13 mouse cellular contexts compared by ENCODE assay signal in genomic region chr8:94872576-94872975, GRCm38 (mm10). TPM values are rescaled to one million over a fixed set of nuclear protein-coding genes. Genes with fewer than 3 reads are reported as not detected.
DNase-seq lines count a peak whose midpoint lies in the region; ATAC-seq lines count a peak whose summit lies in the region.
"Had no signal": no experiment of that assay in that cellular context is flagged by ENCODE, and none has a peak within 500 bp of the region (broad histone marks: within the 10 kb centered on the region; RNA-seq: fewer than 3 reads in every experiment).

No protein-coding gene starts in this region.

- no peak for DNase-seq in hindbrain, embryonic 10.5 days (ENCODE audit: low spot score)
- no peak for DNase-seq in forebrain, embryonic 14.5 days (ENCODE audit: low spot score)
- no peak for DNase-seq in gastrocnemius, adult 18-20 months (ENCODE audit: low spot score)
- DNase-seq in natural killer cell, adult 2 months (ENCODE audit: low spot score in 2 of 2), result no peak
- DNase-seq: cerebellum, adult 8-10 months; gastrocnemius, postnatal 14 days had no signal

- no peak overlapping the region for H3K4me2 ChIP-seq in hindbrain, embryonic 16.5 days (ENCODE audit: low read length)
- H3K4me2 ChIP-seq in forebrain, embryonic 14.5 days (ENCODE audit: low read length), result no peak overlapping the region
- H3K4me2 ChIP-seq in limb, embryonic 13.5 days (replicated peaks), result peak overlapping the region; percentile 82
- H3K4me2 ChIP-seq: limb, embryonic 15.5 days had no signal

- H3K4me1 ChIP-seq in erythroblast, embryonic 14.5 days (ENCODE audit: control insufficient read depth), result peaks cover 82% of the 10 kb centered on the region
- H3K4me1 ChIP-seq in hindbrain, embryonic 10.5 days (replicated peaks), result peaks cover 79% of the 10 kb centered on the region
- H3K4me1 ChIP-seq in hindbrain, embryonic 16.5 days (ENCODE audit: control insufficient read depth, insufficient read depth, low read depth, low read length), result peaks cover 57% of the 10 kb centered on the region
- peaks cover 50% of the 10 kb centered on the region for H3K4me1 ChIP-seq in forebrain, embryonic 14.5 days (ENCODE audit: control insufficient read depth, insufficient read depth, low read length)
- peaks cover 59% of the 10 kb centered on the region for H3K4me1 ChIP-seq in limb, embryonic 13.5 days

- peaks cover 66% of the 10 kb centered on the region for H3K36me3 ChIP-seq in erythroblast, embryonic 14.5 days (ENCODE audit: control insufficient read depth)
- H3K36me3 ChIP-seq in hindbrain, embryonic 10.5 days, result 0 out of 2 replicates have a peak, but pooled peaks cover 8% of the 10 kb centered on the region
- H3K36me3 ChIP-seq in hindbrain, embryonic 16.5 days (ENCODE audit: control insufficient read depth, insufficient read depth, low read length), result 0 out of 2 replicates have a peak, but pooled peaks cover under 1% of the 10 kb centered on the region
- H3K36me3 ChIP-seq in forebrain, embryonic 14.5 days (ENCODE audit: control insufficient read depth, insufficient read depth, low read length), result no peaks in the 10 kb centered on the region
- H3K36me3 ChIP-seq in limb, embryonic 13.5 days, result peaks cover 5% of the 10 kb centered on the region
- H3K36me3 ChIP-seq: embryonic facial prominence, embryonic 12.5 days had no signal

- peaks cover 56% of the 10 kb centered on the region for H3K27me3 ChIP-seq in erythroblast, embryonic 14.5 days (ENCODE audit: control insufficient read depth)
- H3K27me3 ChIP-seq in hindbrain, embryonic 10.5 days (ENCODE audit: insufficient read depth, poor library complexity, severe bottlenecking), result peaks cover 73% of the 10 kb centered on the region
- peaks cover 10% of the 10 kb centered on the region for H3K27me3 ChIP-seq in hindbrain, embryonic 16.5 days (replicated peaks; ENCODE audit: control insufficient read depth, insufficient read depth, low read length)
- H3K27me3 ChIP-seq in forebrain, embryonic 14.5 days (replicated peaks; ENCODE audit: control insufficient read depth, insufficient read depth, low read length), result no peaks in the 10 kb centered on the region; the same call in 1 of the 2 replicates
- peaks cover 9% of the 10 kb centered on the region for H3K27me3 ChIP-seq in limb, embryonic 13.5 days

- ATAC-seq in erythroblast, adult 5-6 weeks (replicated peaks; ENCODE audit: low FRiP score, poor library complexity, severe bottlenecking), result no peak
- ATAC-seq in hindbrain, embryonic 16.5 days, result no peak
- ATAC-seq in forebrain, embryonic 14.5 days, result no peak
- ATAC-seq in limb, embryonic 13.5 days (ENCODE audit: low FRiP score, low read depth), result no peak

- H3K27ac ChIP-seq in hindbrain, embryonic 10.5 days, result 0 out of 2 replicates have a peak overlapping the region, but pooled peaks have one; percentile 79
- H3K27ac ChIP-seq in hindbrain, embryonic 16.5 days (ENCODE audit: low read depth, low read length), result no peak overlapping the region
- H3K27ac ChIP-seq in forebrain, embryonic 14.5 days (ENCODE audit: low read depth, low read length), result peak overlapping the region; percentile 55; the same call in 1 of the 2 replicates
- no peak overlapping the region for H3K27ac ChIP-seq in limb, embryonic 13.5 days
- H3K27ac ChIP-seq: embryonic facial prominence, embryonic 12.5 days; macrophage had no signal

- H3K4me3 ChIP-seq in erythroblast, embryonic 14.5 days (replicated peaks), result peak overlapping the region; percentile 3
- 0 out of 2 replicates have a peak overlapping the region, but pooled peaks have one; percentile 9 for H3K4me3 ChIP-seq in hindbrain, embryonic 10.5 days
- no peak overlapping the region for H3K4me3 ChIP-seq in hindbrain, embryonic 16.5 days (ENCODE audit: low read length)
- no peak overlapping the region for H3K4me3 ChIP-seq in forebrain, embryonic 14.5 days (ENCODE audit: low read depth, low read length)
- H3K4me3 ChIP-seq in limb, embryonic 13.5 days, result no peak overlapping the region
- H3K4me3 ChIP-seq: embryonic facial prominence, embryonic 12.5 days; limb, embryonic 15.5 days had no signal

- no peak overlapping the region for H3K9ac ChIP-seq in hindbrain, embryonic 16.5 days (ENCODE audit: low read depth, low read length)
- no peak overlapping the region for H3K9ac ChIP-seq in forebrain, embryonic 14.5 days (ENCODE audit: low read length)
- H3K9ac ChIP-seq in limb, embryonic 13.5 days, result peak overlapping the region; percentile 51
- H3K9ac ChIP-seq: embryonic facial prominence, embryonic 12.5 days; limb, embryonic 15.5 days had no signal

- H3K9me3 ChIP-seq in erythroblast, embryonic 14.5 days (ENCODE audit: control insufficient read depth, low read length), result no peaks in the 10 kb centered on the region; the same call in 1 of the 2 replicates
- no peaks in the 10 kb centered on the region for H3K9me3 ChIP-seq in hindbrain, embryonic 10.5 days
- H3K9me3 ChIP-seq in hindbrain, embryonic 16.5 days (ENCODE audit: control insufficient read depth, low read length), result no peaks in the 10 kb centered on the region
- no peaks in the 10 kb centered on the region for H3K9me3 ChIP-seq in forebrain, embryonic 14.5 days (replicated peaks; ENCODE audit: control insufficient read depth, low read length)
- no peaks in the 10 kb centered on the region for H3K9me3 ChIP-seq in limb, embryonic 13.5 days
- H3K9me3 ChIP-seq: embryonic facial prominence, embryonic 12.5 days; limb, embryonic 15.5 days had no signal

- 55% methylated on average over 2 of the region's 2 CpGs for WGBS in hindbrain, embryonic 10.5 days
- 82% methylated on average over 2 of the region's 2 CpGs for WGBS in hindbrain, embryonic 16.5 days
- WGBS in forebrain, embryonic 14.5 days, result 71% methylated on average over 2 of the region's 2 CpGs
- 28% methylated on average over 2 of the region's 2 CpGs for WGBS in limb, embryonic 13.5 days

RNA-seq across cellular contexts. Expression of gene Dok4, which starts 3.6 kb away (rescaled TPM):
- 11.8 and 12.5 TPM in 2 replicates for polyA plus RNA-seq in erythroblast, embryonic 14.5 days (2012)
- 1.2 and 1.5 TPM in 2 replicates for total RNA-seq in erythroblast, adult 5-6 weeks (2015; ENCODE audit: low replicate concordance)
- total RNA-seq in erythroblast, adult 5-6 weeks (2017; ENCODE audit: low replicate concordance), result 4.0 and 6.0 TPM in 2 replicates
- polyA plus RNA-seq in hindbrain, embryonic 10.5 days (2016; fragmentation: Nextera tagmentation; extraction: Ambion mirVana), result 14.6 and 16.9 TPM in 2 replicates
- 91.1 and 95.5 TPM in 2 replicates for polyA plus RNA-seq in hindbrain, embryonic 16.5 days (2015; fragmentation: Nextera tagmentation; extraction: Ambion mirVana)
- 42.6 and 54.7 TPM in 2 replicates for polyA plus RNA-seq in forebrain, embryonic 14.5 days (2014; fragmentation: Nextera tagmentation; extraction: Ambion mirVana)
- polyA plus RNA-seq in limb, embryonic 13.5 days (2015; fragmentation: Nextera tagmentation; extraction: Ambion mirVana), result 21.4 and 21.7 TPM in 2 replicates
- total RNA-seq in gastrocnemius, adult 18-20 months (2021), result 1 to 10 TPM; 3.3 to 7.2 TPM

RNA-seq across cellular contexts. Expression of gene Polr2c, which starts 15.3 kb away (rescaled TPM):
- 3.5 and 4.1 TPM in 2 replicates for polyA plus RNA-seq in erythroblast, embryonic 14.5 days (2012)
- total RNA-seq in erythroblast, adult 5-6 weeks (2015; ENCODE audit: low replicate concordance), result 29.8 and 37.4 TPM in 2 replicates
- 26.9 and 36.0 TPM in 2 replicates for total RNA-seq in erythroblast, adult 5-6 weeks (2017; ENCODE audit: low replicate concordance)
- 154 and 169 TPM in 2 replicates for polyA plus RNA-seq in hindbrain, embryonic 10.5 days (2016; fragmentation: Nextera tagmentation; extraction: Ambion mirVana)
- polyA plus RNA-seq in hindbrain, embryonic 16.5 days (2015; fragmentation: Nextera tagmentation; extraction: Ambion mirVana), result 109 and 119 TPM in 2 replicates
- polyA plus RNA-seq in forebrain, embryonic 14.5 days (2014; fragmentation: Nextera tagmentation; extraction: Ambion mirVana), result 163 and 174 TPM in 2 replicates
- polyA plus RNA-seq in limb, embryonic 13.5 days (2015; fragmentation: Nextera tagmentation; extraction: Ambion mirVana), result 145 and 149 TPM in 2 replicates
- total RNA-seq in gastrocnemius, adult 18-20 months (2021), result 10 to 100 TPM; 48.9 to 56.7 TPM

RNA-seq across cellular contexts. Expression of gene Ciapin1, which starts 34.4 kb away (rescaled TPM):
- polyA plus RNA-seq in erythroblast, embryonic 14.5 days (2012), result 37.6 and 98.2 TPM in 2 replicates
- 16.7 and 30.3 TPM in 2 replicates for total RNA-seq in erythroblast, adult 5-6 weeks (2015; ENCODE audit: low replicate concordance)
- total RNA-seq in erythroblast, adult 5-6 weeks (2017; ENCODE audit: low replicate concordance), result 27.0 and 27.2 TPM in 2 replicates
- 181 and 194 TPM in 2 replicates for polyA plus RNA-seq in hindbrain, embryonic 10.5 days (2016; fragmentation: Nextera tagmentation; extraction: Ambion mirVana)
- 190 and 191 TPM in 2 replicates for polyA plus RNA-seq in hindbrain, embryonic 16.5 days (2015; fragmentation: Nextera tagmentation; extraction: Ambion mirVana)
- 124 and 147 TPM in 2 replicates for polyA plus RNA-seq in forebrain, embryonic 14.5 days (2014; fragmentation: Nextera tagmentation; extraction: Ambion mirVana)
- polyA plus RNA-seq in limb, embryonic 13.5 days (2015; fragmentation: Nextera tagmentation; extraction: Ambion mirVana), result 127 and 133 TPM in 2 replicates
- 10 to 100 TPM; 30.8 to 38.8 TPM for total RNA-seq in gastrocnemius, adult 18-20 months (2021)

RNA-seq across cellular contexts. Expression of gene Coq9, which starts 34.5 kb away (rescaled TPM):
- polyA plus RNA-seq in erythroblast, embryonic 14.5 days (2012), result 6.4 and 9.5 TPM in 2 replicates
- total RNA-seq in erythroblast, adult 5-6 weeks (2015; ENCODE audit: low replicate concordance), result 4.4 and 10.7 TPM in 2 replicates
- 27.3 and 54.5 TPM in 2 replicates for total RNA-seq in erythroblast, adult 5-6 weeks (2017; ENCODE audit: low replicate concordance)
- polyA plus RNA-seq in hindbrain, embryonic 10.5 days (2016; fragmentation: Nextera tagmentation; extraction: Ambion mirVana), result 52.2 and 52.3 TPM in 2 replicates
- polyA plus RNA-seq in hindbrain, embryonic 16.5 days (2015; fragmentation: Nextera tagmentation; extraction: Ambion mirVana), result 67.7 and 69.8 TPM in 2 replicates
- 63.1 TPM in 2 replicates for polyA plus RNA-seq in forebrain, embryonic 14.5 days (2014; fragmentation: Nextera tagmentation; extraction: Ambion mirVana)
- 72.7 and 73.7 TPM in 2 replicates for polyA plus RNA-seq in limb, embryonic 13.5 days (2015; fragmentation: Nextera tagmentation; extraction: Ambion mirVana)
- total RNA-seq in gastrocnemius, adult 18-20 months (2021), result 100 to 1,000 TPM; 392 to 399 TPM

RNA-seq across cellular contexts. Expression of gene Ccdc102a, which starts 45.3 kb away (rescaled TPM):
- polyA plus RNA-seq in erythroblast, embryonic 14.5 days (2012), result 0.02 and 0.06 TPM in 2 replicates
- total RNA-seq in erythroblast, adult 5-6 weeks (2015; ENCODE audit: low replicate concordance), result not detected in 2 replicates
- total RNA-seq in erythroblast, adult 5-6 weeks (2017; ENCODE audit: low replicate concordance), result 1.3 and 1.4 TPM in 2 replicates
- 15.7 and 17.5 TPM in 2 replicates for polyA plus RNA-seq in hindbrain, embryonic 10.5 days (2016; fragmentation: Nextera tagmentation; extraction: Ambion mirVana)
- 5.7 and 6.9 TPM in 2 replicates for polyA plus RNA-seq in hindbrain, embryonic 16.5 days (2015; fragmentation: Nextera tagmentation; extraction: Ambion mirVana)
- polyA plus RNA-seq in forebrain, embryonic 14.5 days (2014; fragmentation: Nextera tagmentation; extraction: Ambion mirVana), result 6.9 and 7.9 TPM in 2 replicates
- 46.3 and 46.6 TPM in 2 replicates for polyA plus RNA-seq in limb, embryonic 13.5 days (2015; fragmentation: Nextera tagmentation; extraction: Ambion mirVana)
- 1 to 10 TPM; 2.5 to 5.3 TPM for total RNA-seq in gastrocnemius, adult 18-20 months (2021)

Comparison
In these comparisons a context has a peak if more than half of its experiments do, and no peak if none do; other contexts are left out.
1. H3K4me3 ChIP-seq: peak in erythroblast, embryonic 14.5 days (single experiment) and hindbrain, embryonic 10.5 days (single experiment); none in hindbrain, embryonic 16.5 days (single experiment), forebrain, embryonic 14.5 days (single experiment) and limb, embryonic 13.5 days (single experiment).
2. H3K27ac ChIP-seq: peak in hindbrain, embryonic 10.5 days (single experiment) and forebrain, embryonic 14.5 days (single experiment); none in hindbrain, embryonic 16.5 days (single experiment) and limb, embryonic 13.5 days (single experiment).
3. RNA of gene Polr2c, which starts 15.3 kb away (polyA plus RNA-seq): 163 to 174 TPM in forebrain, embryonic 14.5 days, 154 to 169 TPM in hindbrain, embryonic 10.5 days, 145 to 149 TPM in limb, embryonic 13.5 days and 109 to 119 TPM in hindbrain, embryonic 16.5 days; 3.5 to 4.1 TPM in erythroblast, embryonic 14.5 days; every median in the first group is over 10 times any median in the second.